Mouse (Mus musculus) heart, adult 2 months (tissue): Measurements from ENCODE around the gene Notch3. TPM values are rescaled to one million over a fixed set of nuclear protein-coding genes. Genes with fewer than 3 reads are reported as not detected.
A peak's percentile ranks its signal among the peaks of the same experiment; 100 is the strongest.
"Not testable (repeated sequence)": the region's sequence is repeated elsewhere in the genome, so short reads cannot be mapped to it uniquely, and the experiment has no call there.

ENCODE experiments used
- DNase-seq, 2 experiments: peaks; one replicate each; pipeline ENCODE4 v3.0.0; 2021
- H3K27ac ChIP-seq: fragments of 200-600 bp; 2 replicates; pipeline ENCODE4 v1.8.1; 2022
- H3K27me3 ChIP-seq: fragments of 200-500 bp; 2 replicates; pipeline ENCODE4 v1.6.1; 2012; ENCODE audit warnings: mild to moderate bottlenecking, low read length, inconsistent platforms, mixed read lengths; ENCODE audit not compliant: control insufficient read depth, insufficient read depth
- H3K36me3 ChIP-seq: fragments of 200-500 bp; 2 replicates; pipeline ENCODE4 v1.6.1; 2012; ENCODE audit warnings: low read length, inconsistent platforms; ENCODE audit not compliant: control insufficient read depth, insufficient read depth
- H3K4me1 ChIP-seq: fragments of 200-500 bp; 2 replicates; pipeline ENCODE4 v1.6.1; 2011; ENCODE audit warnings: low read length; ENCODE audit not compliant: control insufficient read depth, insufficient read depth
- H3K4me3 ChIP-seq: fragments of 200-600 bp; 2 replicates; pipeline ENCODE4 v1.8.1; 2022
- H3K79me2 ChIP-seq: fragments of 200-500 bp; replicated peaks from 2 replicates; pipeline ENCODE4 v1.6.1; 2012; ENCODE audit warnings: mild to moderate bottlenecking, inconsistent platforms, low read length, moderate library complexity, mixed read lengths; ENCODE audit not compliant: control insufficient read depth, insufficient read depth
- H3K9ac ChIP-seq: fragments of 200-500 bp; 2 replicates; pipeline ENCODE4 v1.6.1; 2012; ENCODE audit warnings: low read depth, mild to moderate bottlenecking, control low read depth, inconsistent platforms, low read length, mixed read lengths
- CTCF ChIP-seq: fragments of 200-600 bp; IDR thresholded peaks from 2 replicates; pipeline ENCODE4 v1.8.1; 2022; ENCODE audit warnings: antibody characterized with exemption, mild to moderate bottlenecking, moderate library complexity
- EP300 ChIP-seq: fragments of 200-500 bp; IDR thresholded peaks from 2 replicates; pipeline ENCODE4 v1.6.1; 2011; ENCODE audit warnings: low read depth, low read length, control low read depth; ENCODE audit not compliant: insufficient read depth
- POLR2A ChIP-seq: fragments of 200-500 bp; IDR thresholded peaks from 2 replicates; pipeline ENCODE4 v1.6.1; 2011; ENCODE audit warnings: mild to moderate bottlenecking, low read depth, low read length, control low read depth; ENCODE audit not compliant: insufficient read depth
- WGBS: fragments of 180-500 bp; shearing (Covaris S2); methylation state at CpG from one replicate; pipeline ENCODE4 v1.1.7; 2018; 5-methylcytosine and 5-hydroxymethylcytosine counted together
- intact Hi-C: fragments of 180-260 bp; cut with DNase I; formaldehyde crosslinking; loops from one replicate; pipeline ENCODE4 v1.15.1; 2025
- polyA plus RNA-seq: library from polyadenylated mRNA; depleted of rRNA; stranded (reverse); fragments of >200 nt; gene quantifications from 2 replicates; pipeline ENCODE4 v1.2.3, GENCODE M21; 2012
- total RNA-seq, 2 experiments: library from RNA; stranded (reverse); gene quantifications; 2 replicates each; pipeline ENCODE4 v1.2.3; 2021

Gene Notch3
- total and polyA plus RNA-seq, 3 experiments, result 22.5 to 30.6 (median 24.2) TPM

DNA sequence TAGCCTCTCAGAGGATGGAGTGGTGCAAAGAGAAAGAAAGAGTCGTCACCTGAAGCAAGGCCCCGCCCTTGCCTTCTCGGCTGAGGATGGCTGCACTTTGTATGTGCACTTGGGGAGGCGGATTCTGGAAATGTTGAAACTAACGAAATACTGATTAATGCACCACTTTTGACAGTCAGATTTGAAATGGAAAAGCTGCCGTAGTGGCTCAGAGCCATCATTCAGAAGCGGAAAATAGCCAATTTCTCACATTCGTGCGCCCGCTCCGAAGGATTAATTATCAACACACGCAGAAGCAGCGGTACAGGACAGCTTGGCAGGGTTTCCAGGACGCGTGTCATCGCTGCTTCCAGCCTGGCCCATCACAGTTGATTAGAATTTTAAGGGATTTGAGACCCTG lies 47.5 kb downstream of the Notch3 start:
- no peak overlapping the region for H3K4me3 ChIP-seq
- peak; percentile 48 to 65 for DNase-seq
- intact Hi-C loops, result no loop called here
- H3K27me3 ChIP-seq, result no peaks in the 10 kb centered on the region
- H3K79me2 ChIP-seq, result no peaks in the 10 kb centered on the region
- peaks cover 24% of the 10 kb centered on the region for H3K4me1 ChIP-seq
- H3K27ac ChIP-seq, result peak overlapping the region; percentile 94
- TF ChIP-seq POLR2A (no peak), CTCF (no peak), EP300 (no peak)
- WGBS, result 62% methylated on average over 16 of the region's 16 CpGs
- peaks cover 6% of the 10 kb centered on the region; the same call in 1 of the 2 replicates for H3K36me3 ChIP-seq
- H3K9ac ChIP-seq, result no peak overlapping the region

DNA sequence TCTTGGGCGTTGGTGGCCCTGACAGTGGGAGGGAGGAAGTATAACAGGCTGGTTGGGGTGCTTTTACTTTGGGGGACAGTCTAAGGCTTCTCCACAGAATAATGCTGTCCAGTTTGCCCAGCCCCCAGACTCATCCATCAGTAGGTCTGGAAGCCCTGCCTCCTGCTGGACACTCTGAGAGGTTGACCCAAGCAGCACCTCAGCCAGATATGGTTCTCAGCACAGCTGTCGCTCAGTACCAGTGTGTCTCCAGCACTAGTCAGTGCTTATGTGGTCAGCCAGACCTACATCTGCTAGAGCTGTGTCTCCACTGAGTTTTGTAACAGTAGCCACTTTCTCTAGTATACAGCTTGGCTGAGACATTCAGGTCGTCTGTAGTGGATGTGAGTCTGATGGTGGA lies 48.2 kb downstream of the Notch3 start:
- Histone ChIP-seq H3K9ac (no peak overlapping the region), H3K36me3 (peaks cover 6% of the 10 kb centered on the region; the same call in 1 of the 2 replicates), H3K79me2 (no peaks in the 10 kb centered on the region), H3K4me3 (no peak overlapping the region), H3K27me3 (no peaks in the 10 kb centered on the region), H3K4me1 (peaks cover 25% of the 10 kb centered on the region), H3K27ac (peak overlapping the region; percentile 38)
- DNase-seq, result no peak
- intact Hi-C loops, result no loop called here
- TF ChIP-seq POLR2A (no peak), CTCF (peak; percentile 47)
- WGBS, result 34% methylated on average over 3 of the region's 3 CpGs

DNA sequence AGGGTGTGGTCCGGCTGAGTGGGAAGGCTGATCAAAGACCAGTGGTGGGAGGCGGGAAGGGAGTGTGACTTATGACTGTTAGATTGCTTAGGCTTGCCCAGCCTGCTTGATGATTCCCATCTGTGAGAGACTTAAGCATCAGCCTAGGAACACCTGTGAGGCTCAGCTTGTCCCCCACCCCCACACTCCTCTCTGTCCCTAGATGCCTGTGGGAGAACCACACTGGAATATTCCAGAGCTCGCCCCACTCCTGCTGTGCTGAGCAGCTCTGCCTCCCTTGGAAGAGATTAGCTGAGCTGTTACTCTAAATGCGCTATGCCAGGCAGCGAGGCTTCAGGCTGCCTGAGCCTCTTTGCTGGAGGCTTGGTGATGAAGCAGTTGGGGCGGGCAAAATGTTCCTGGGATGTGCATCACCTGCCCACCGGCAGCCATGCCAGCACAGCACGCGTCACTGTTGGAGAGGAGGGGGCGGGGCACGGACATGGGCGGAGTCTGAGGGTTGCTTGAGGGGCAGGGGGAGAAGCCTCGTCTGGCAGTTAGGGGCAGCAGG lies 48.7 kb downstream of the Notch3 start:
- H3K9ac ChIP-seq, H3K27ac ChIP-seq, H3K4me3 ChIP-seq, H3K36me3 ChIP-seq, H3K79me2 ChIP-seq, intact Hi-C loops, H3K27me3 ChIP-seq: not testable (repeated sequence)
- DNase-seq, result peak; percentile 50 to 64
- 13% methylated on average over 13 of the region's 13 CpGs for WGBS
- peaks cover 28% of the 10 kb centered on the region for H3K4me1 ChIP-seq

DNA sequence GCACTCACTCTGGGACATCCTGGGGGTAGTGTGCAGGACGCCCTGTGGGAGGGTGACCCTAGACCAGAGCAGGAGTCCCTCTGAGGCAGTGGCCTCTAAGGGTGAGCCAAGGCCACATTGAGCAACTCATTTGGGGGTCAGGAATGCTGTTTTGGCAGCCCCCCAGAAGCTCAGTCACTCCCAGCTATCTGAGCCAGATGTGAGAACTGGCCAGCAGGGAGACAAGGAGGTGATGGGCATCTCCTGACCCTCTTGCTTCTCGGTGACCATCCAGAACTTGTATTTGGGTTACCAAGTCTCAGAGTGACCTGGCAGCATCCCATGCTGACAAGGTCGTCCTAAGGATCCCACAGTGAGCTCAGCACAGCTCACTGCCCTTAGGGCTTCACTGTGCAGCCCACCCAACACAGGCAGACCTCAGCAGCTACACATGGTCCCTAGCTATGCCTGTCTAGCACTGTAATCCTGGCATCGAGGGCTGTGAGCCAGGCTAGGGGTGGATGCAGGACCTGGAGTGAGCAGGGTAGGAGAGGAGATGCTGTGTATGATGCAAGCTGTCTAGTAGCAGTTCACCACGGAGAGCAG lies 49.3 kb downstream of the Notch3 start:
- 22% methylated on average over 5 of the region's 5 CpGs for WGBS
- H3K4me1 ChIP-seq, result peaks cover 29% of the 10 kb centered on the region
- no peak overlapping the region for H3K9ac ChIP-seq
- intact Hi-C loops, result no loop called here
- TF ChIP-seq POLR2A (no peak), EP300 (0 out of 2 replicates have a peak, but pooled peaks have one; percentile 58)
- H3K4me3 ChIP-seq, result no peak overlapping the region
- peak; percentile 75 to 77 for DNase-seq
- H3K36me3 ChIP-seq, result peaks cover 6% of the 10 kb centered on the region; the same call in 1 of the 2 replicates
- H3K79me2 ChIP-seq, result no peaks in the 10 kb centered on the region
- no peaks in the 10 kb centered on the region for H3K27me3 ChIP-seq
- peak overlapping the region; percentile 38 for H3K27ac ChIP-seq

DNA sequence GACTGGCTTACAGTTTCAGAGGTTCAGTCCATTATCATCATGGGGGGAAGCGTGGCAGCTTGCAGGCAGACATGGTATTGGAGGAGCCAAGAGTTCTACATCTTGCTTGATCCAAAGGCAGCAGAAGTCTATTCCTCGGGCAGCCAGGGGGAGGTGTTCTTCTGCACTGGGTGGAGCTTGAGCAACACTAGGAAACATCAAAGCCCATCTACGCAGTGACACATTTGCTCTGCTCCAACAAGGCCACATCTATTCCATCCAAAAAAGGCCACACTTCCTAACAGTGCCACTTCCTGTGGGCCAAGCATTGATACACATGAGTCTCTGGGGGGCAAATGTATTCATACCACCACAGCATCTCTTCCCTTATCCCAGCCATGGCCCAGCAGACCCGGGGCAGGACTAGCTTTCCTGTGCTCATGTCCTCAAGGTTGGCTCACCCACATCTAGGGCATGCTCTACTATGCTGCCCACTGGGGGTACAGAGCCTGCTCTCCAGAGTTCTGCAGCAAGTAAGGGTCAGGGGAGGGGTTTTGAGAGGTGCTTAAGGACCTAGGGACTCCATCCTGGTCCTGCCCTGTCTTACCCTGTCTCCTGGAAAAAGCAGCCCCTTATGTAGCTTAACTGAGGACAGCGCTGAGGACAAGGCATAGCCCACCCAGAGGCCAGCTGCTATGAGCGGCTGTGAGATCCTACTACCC lies 49.9 kb downstream of the Notch3 start:
- DNase-seq, result no peak
- Histone ChIP-seq H3K27me3 (no peaks in the 10 kb centered on the region), H3K9ac (no peak overlapping the region), H3K4me1 (peaks cover 28% of the 10 kb centered on the region), H3K4me3 (no peak overlapping the region), H3K79me2 (no peaks in the 10 kb centered on the region), H3K36me3 (peaks cover 6% of the 10 kb centered on the region; the same call in 1 of the 2 replicates), H3K27ac (peak overlapping the region; percentile 38)
- TF ChIP-seq EP300 (no peak), POLR2A (no peak), CTCF (no peak)
- 83% methylated on average over 6 of the region's 6 CpGs for WGBS
- intact Hi-C loops, result no loop called here

DNA sequence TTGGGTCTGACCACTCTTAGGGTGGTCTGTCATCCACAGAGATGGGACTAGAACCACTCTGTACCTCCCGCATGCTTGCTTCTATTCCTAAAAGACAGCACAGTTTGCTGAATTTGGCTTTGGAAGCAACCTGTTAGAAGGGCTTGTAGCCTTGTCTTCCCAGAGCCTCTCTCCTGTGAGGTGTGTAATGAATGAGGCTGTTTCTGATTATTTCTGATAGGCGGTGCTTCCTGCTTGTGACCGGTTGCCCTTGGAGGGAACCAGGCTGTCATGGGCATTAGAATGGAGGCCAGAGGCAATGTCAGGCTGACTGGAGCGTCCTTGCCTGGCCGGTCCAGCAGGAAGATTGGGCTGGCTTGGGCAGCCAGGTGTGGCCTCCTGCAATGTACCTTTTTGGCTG lies 52.2 kb downstream of the Notch3 start:
- Histone ChIP-seq H3K9ac (peak overlapping the region; percentile 62), H3K27ac (peak overlapping the region; percentile 65), H3K4me1 (peaks cover 20% of the 10 kb centered on the region), H3K4me3 (peak overlapping the region; percentile 55)
- H3K36me3 ChIP-seq, H3K79me2 ChIP-seq, H3K27me3 ChIP-seq, intact Hi-C loops, DNase-seq: not testable (repeated sequence)
- whole genome bisulfite sequencing, result 55% methylated on average over 5 of the region's 5 CpGs
